Mouse (Mus musculus) small intestine, adult 2 months (tissue): ENCODE measurements around the gene Zfp956.

ENCODE experiments used
- CTCF ChIP-seq: fragments of 200-500 bp; IDR thresholded peaks from 2 replicates; pipeline ENCODE4 v1.5.1; 2012; ENCODE audit warnings: low read depth, mild to moderate bottlenecking, control low read depth, inconsistent platforms, low read length, moderate library complexity, mixed read lengths; ENCODE audit not compliant: insufficient replicate concordance, insufficient read length; ENCODE audit errors: extremely low read depth
- POLR2A ChIP-seq: fragments of 200-500 bp; IDR thresholded peaks from 2 replicates; pipeline ENCODE4 v1.6.1; 2012; ENCODE audit warnings: low read depth, mild to moderate bottlenecking, control low read depth, inconsistent platforms, low read length, moderate library complexity

DNA sequence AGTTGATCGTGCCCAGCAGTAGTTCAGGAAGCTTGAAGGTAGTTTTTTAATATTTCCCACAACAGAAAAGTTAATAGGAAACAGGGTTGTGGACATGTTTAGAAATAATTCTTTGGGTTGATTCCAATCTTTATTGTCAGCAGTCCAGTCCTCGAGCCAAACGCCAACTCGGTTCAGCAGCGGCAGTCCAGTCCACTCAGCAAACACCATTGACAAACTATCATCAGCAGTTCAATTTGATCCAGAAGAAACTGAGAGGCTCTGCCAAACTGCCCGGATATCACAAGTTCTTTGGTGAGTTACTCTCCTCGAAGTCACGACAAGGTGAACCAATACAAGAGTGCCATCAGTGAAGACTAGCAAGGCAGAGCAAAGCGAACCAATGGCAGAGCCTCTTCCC, 42.5 kb downstream of the Zfp956 start:
- no peak for TF ChIP-seq CTCF
- TF ChIP-seq POLR2A: no peak
